Mouse (Mus musculus) stomach, postnatal 0 days (tissue): ENCODE data around the gene Mgl2.

Source experiments
- CTCF ChIP-seq: IDR thresholded peaks from 2 replicates; pipeline ENCODE4 v1.5.1; 2016; ENCODE audit warnings: antibody characterized with exemption, low read depth, mild to moderate bottlenecking, moderate library complexity
- EP300 ChIP-seq: optimal IDR thresholded peaks from 2 replicates; pipeline ENCODE3; 2016; ENCODE audit warnings: antibody characterized with exemption

DNA sequence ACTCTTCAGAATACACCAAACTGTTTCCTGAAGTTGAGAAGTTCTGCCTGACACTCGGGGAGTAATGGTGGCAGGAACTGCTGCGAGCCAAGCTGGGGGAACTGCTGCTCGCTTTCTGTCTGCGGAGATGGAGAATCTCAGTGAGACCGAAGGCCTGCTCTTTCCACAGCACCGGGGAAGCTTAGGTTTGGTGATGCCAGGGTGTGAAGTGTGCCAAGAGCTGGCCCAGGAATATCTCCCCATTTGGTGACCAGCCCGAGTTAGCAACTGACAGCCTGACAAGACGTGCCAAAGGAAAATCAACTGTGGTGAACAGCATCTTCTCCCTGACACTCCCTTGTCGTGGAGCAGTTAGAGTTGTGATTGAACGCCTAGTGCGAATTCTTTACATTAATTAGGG is 48.2 kb downstream of the Mgl2 start:
- TF ChIP-seq CTCF (no peak), EP300 (no peak)
